Mouse (Mus musculus) A20 (cell line): ENCODE measurements around the gene Ddo.

ENCODE experiments used
- DNase-seq: peaks from one replicate; pipeline ENCODE4 v3.0.0-alpha.2; 2011; ENCODE audit warnings: low read depth, low spot score

Gene Ddo

GRCm38 (mm10) chr10:40665270-40665669, 35.5 kb downstream of the Ddo start:
- DNase-seq: no peak

DNA sequence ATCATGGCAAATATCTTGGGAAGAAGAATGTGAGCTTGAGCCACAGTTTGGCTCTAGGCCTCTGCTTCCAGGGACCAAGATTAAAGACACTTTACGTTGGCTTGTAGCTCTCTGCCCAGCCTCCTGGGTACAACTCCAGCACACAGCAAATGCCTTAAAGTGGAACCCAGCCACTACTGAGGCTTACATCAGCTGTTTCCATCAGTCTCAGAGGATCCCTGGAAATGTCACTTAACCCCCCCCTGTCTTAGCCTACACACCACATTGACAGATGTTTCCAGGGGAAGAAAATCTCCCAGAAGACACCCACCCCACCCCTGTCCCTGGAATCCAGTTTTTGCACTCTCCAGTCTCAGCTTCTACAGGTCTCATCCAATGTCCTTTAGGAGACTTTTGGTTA, 37.1 kb downstream of the Ddo start:
- no peak for DNase-seq

DNA sequence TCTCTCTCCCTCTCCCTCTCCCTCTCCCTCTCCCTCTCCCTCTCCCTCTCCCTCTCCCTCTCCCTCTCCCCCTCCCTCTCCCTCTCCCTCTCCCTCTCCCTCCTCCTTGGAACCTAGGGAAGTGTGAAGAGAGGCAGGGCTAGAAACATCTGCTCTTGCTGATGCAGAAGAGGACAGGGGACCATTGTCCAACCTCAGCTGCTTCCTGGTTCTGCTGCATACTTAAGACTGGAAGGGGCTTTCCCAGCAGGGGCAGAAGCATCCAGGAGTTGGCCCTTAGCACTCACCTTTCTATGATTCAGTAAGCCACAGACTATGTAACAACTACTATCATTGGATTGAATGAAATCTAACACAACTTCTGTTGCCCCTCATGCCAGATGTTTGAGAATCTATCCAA, 38.8 kb downstream of the Ddo start:
- DNase-seq: no peak

- DNase-seq: no peak
Measured at GRCm38 (mm10) chr10:40672587-40673296, 42.9 kb downstream of the Ddo start.

GRCm38 (mm10) chr10:40673297-40673665, 43.5 kb downstream of the Ddo start:
- no peak for DNase-seq

DNA sequence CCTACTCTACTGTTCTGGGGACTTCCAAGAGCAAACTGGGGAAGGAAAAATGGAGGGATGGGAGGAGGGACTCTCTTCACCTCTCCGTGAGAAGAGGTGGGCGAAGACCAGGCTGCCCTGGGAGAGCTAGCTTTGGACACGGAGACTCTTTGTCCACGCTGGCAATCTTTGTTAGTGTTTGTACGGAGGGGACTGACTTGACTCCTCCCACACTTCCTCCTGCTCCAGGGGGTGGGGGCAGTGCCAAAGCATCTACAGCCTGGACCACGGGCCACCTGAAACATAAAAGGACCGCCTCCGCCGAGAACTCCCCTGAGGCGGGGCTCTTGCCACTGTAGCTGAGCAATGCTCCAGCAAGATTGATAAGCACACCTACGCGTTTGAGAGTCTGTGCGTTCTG, 44.3 kb downstream of the Ddo start:
- no peak for DNase-seq

- DNase-seq: no peak
Measured at GRCm38 (mm10) chr10:40675921-40676320, 46.1 kb downstream of the Ddo start.

GRCm38 (mm10) chr10:40678477-40678876, 48.7 kb downstream of the Ddo start:
- DNase-seq: no peak

- DNase-seq: no peak
Measured at GRCm38 (mm10) chr10:40682470-40682869, 52.7 kb downstream of the Ddo start.

DNA sequence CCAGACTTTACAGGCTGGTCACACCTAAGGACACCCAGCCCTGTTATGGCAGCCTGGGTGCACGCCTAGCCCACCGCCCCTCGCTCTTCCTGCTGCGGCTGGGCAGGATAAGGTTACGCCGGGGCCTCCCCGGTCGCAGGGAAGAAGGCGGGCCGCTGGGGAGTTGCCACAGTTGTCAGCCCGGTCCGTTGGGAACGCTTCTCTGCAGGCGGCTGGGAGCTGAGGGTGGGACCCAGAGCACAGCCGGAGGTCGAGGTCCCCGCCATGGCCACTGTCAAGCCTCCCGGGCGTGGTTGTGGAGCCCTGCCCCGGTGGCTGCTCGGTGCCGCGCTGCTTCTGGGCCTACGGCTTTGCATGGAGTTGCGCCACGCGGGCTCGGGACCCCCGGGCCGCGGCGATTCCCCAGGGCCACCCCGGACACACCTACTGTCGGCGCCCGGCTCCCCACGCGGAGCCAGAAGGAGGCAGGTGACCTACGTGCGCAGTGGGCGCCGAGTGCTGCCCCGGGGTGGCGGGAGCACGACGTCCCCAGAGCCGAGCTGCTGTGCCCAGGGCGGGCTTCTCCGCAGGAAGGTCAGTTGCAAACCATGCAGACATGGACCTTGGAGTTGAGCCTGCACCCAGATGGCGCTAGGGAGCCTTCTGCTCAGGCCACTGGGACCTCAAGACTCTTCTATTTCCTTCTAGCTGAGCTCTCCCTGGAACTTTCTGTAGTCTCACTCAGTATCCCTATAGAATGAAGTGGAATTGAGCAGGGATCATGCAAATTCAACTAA, 53.5 kb downstream of the Ddo start, which contains the start of gene Mettl24:
Gene Mettl24 (plus strand): TSS at position 191 of the 776 bp plus-strand sequence.
- DNase-seq: no peak

DNA sequence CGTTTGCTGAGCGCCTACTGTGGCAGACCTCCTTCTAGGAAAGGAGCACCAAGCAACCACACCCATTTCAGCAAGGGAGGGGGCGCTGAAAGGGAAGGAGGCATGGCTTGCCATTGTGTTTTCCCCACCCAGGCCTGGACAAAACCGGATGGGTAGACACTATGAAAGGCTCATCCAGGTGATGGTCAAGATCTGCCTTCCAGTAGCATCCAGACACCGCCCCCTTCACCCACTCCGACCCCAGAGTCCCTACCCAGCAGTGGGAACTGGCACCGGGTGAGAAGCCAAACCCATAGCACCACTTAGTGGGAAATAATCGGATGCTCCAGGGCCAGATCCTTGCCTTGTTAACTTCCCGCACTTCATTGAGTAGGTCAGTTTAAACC, 54.0 kb downstream of the Ddo start:
- no peak for DNase-seq

- DNase-seq: no peak
Measured at GRCm38 (mm10) chr10:40684326-40684725, 54.5 kb downstream of the Ddo start.

- DNase-seq: no peak
Measured at GRCm38 (mm10) chr10:40685641-40686040, 55.8 kb downstream of the Ddo start.

DNA sequence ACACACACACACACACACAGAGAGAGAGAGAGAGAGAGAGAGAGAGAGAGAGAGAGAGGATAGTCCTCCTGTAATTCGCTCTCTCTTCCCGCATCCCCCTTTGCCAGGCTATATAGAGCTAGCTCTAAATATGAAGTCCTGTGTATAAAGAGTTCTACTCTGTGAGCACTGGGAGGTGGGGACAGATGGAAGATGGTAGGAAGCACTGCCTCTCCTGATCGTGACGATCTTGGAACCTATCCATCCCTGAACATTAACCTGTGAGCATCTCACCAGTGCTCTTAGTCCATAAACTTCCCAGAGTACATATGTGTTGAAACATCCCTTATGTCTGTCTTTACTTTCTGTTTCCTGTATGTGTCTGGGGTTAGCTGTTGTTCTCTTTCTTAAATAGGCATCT, 57.2 kb downstream of the Ddo start:
- DNase-seq: no peak

DNA sequence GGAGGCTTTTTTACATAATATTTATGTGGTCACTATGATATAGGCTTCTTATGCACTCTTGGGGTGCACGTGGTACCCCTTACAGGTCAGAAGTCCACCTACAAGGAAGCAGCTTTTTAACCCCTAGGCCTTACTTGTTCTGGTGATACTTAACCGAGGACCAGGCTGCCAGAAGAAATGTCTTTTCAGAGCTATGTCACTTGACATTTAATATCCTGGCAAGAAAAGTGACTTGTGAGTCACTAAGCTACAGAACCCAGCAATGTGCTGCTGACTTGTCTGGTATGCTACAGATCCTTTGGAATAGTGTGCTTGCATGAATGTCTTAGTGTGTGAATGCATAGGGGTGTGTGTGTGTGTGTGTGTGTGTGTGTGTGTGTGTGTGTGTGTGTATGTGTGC, 57.6 kb downstream of the Ddo start:
- DNase-seq: no peak

DNA sequence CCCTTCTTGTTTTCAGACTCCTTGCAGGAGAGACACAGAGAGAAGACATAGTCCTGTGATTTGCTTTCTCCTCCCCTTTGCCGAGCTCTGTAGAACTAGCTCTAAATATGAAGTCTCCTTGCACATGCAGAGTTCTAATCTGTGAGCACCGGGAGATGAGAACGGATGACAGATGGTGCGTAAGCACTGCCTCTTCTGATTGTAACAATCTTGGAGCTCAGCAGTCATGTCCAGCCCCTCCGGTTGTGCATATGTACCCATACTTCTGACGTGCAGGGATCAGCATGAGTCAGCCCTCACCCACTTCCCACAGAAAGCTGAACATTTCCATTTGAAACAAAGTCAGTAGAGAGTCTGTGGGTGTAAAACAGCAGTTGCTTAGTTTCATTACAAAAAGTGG, 58.5 kb downstream of the Ddo start:
- DNase-seq: no peak

GRCm38 (mm10) chr10:40688873-40689272, 59.1 kb downstream of the Ddo start:
- DNase-seq: no peak

- DNase-seq: no peak
Measured at GRCm38 (mm10) chr10:40698652-40699051, 68.8 kb downstream of the Ddo start.

DNA sequence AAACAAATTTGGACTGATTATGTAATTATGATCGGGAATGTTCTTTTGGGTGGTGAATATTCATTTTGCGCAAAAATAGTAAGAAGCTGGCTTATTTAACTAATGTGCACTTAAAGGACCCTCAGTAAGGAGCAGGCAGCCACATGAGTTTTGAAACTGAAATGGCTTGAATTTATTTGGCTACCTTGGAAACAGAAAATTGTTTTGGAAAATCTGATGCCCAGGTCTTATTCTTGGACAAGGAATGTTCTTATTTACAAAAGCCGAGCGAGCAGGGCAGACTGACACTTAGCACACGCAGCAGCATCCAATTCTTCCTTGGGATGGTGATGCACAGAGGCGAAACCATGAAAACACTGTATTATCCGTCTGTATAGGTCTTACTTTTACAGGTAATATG, 81.3 kb downstream of the Ddo start:
- no peak for DNase-seq

GRCm38 (mm10) chr10:40713018-40713608, 83.3 kb downstream of the Ddo start:
- DNase-seq: peak; percentile 49

- no peak for DNase-seq
Measured at GRCm38 (mm10) chr10:40713829-40714228, 84.0 kb downstream of the Ddo start.

DNA sequence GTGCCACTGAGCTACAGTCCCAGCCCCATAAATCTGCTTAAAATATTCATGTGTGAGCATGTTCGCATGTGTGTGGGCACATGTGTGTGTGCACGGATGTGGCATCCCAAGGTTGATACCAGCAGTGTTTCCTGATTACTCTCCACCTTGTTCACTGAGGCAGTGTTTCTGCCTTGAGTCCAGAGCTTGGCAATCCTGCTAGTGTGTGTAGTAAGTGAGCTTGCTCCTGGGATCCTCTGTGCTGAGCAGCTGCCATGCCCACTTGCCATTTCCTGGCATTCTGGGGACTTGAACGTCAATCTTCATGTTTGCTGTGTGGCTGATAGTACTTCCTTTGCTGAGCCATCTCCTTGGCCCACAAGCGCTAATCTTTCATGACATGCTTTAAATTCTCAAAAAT, 85.3 kb downstream of the Ddo start:
- DNase-seq: no peak

DNA sequence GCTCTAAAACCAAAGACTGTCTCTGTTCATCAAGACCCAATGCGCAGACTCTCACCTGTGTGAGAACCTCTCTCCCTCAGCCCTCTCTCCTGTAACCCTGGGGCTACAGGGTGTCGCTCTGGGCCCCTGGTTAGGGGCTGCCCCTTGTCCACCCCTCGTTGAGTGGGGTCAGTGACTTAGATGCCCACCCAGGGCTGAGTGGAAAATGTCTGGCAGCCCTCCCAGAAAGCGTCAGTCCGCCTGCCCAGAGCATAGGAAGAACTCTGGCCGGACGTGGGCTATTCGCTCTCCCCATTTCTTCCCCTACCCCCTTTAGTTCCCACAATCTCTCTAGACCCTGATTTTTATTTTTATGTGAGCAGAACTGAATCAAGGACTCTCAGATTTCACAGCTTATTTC, 86.5 kb downstream of the Ddo start:
- no peak for DNase-seq
